Mouse (Mus musculus) thymus, adult 2 months (tissue): ENCODE data around the gene Phlpp1.
A peak's percentile ranks its signal among the peaks of the same experiment; 100 is the strongest.

Experiments
- CTCF ChIP-seq: fragments of 200-500 bp; IDR thresholded peaks from 2 replicates; pipeline ENCODE4 v1.5.1; 2012; ENCODE audit warnings: mild to moderate bottlenecking, control low read depth, low read length, moderate library complexity, borderline replicate concordance; ENCODE audit not compliant: control insufficient read depth, poor library complexity, insufficient read depth; ENCODE audit errors: extremely low read depth
- POLR2A ChIP-seq: fragments of 200-500 bp; IDR thresholded peaks from 2 replicates; pipeline ENCODE4 v1.6.1; 2012; ENCODE audit warnings: mild to moderate bottlenecking, low read length, control low read depth, moderate library complexity; ENCODE audit not compliant: control insufficient read depth, poor library complexity, insufficient read depth; ENCODE audit errors: extremely low read depth

GRCm38 (mm10) chr1:106171241-106172220, at the start of gene Phlpp1:
- peak; percentile 34; the same call in 1 of the 2 replicates for TF ChIP-seq CTCF
- 0 out of 2 replicates have a peak, but pooled peaks have one; percentile 6 for TF ChIP-seq POLR2A
